26 mouse cellular contexts compared by ENCODE assay signal in genomic region chr11:27412546-27412945, GRCm38 (mm10).
"Had no signal": no experiment of that assay in that cellular context is flagged by ENCODE, and none has a peak within 500 bp of the region (broad histone marks: within the 10 kb centered on the region; RNA-seq: fewer than 3 reads in every experiment).

No protein-coding gene starts in this region.

- H3K4me3 ChIP-seq: gastrocnemius, adult 2 months; heart, embryonic 10.5 days; heart, embryonic 12.5 days; hindbrain, embryonic 13.5 days; hindbrain, embryonic 15.5 days; kidney, embryonic 15.5 days; limb, embryonic 10.5 days; limb, embryonic 12.5 days; liver, embryonic 13.5 days; liver, embryonic 15.5 days had no signal

- H3K36me3 ChIP-seq: heart, embryonic 10.5 days; heart, embryonic 12.5 days; hindbrain, embryonic 13.5 days; hindbrain, embryonic 15.5 days; kidney, embryonic 15.5 days; limb, embryonic 10.5 days; limb, embryonic 12.5 days; liver, embryonic 13.5 days; liver, embryonic 15.5 days had no signal

- H3K9ac ChIP-seq: heart, embryonic 12.5 days; hindbrain, embryonic 13.5 days; hindbrain, embryonic 15.5 days; kidney, embryonic 15.5 days; limb, embryonic 12.5 days; liver, embryonic 13.5 days; liver, embryonic 15.5 days had no signal

- H3K9me3 ChIP-seq: heart, embryonic 10.5 days; heart, embryonic 12.5 days; hindbrain, embryonic 13.5 days; hindbrain, embryonic 15.5 days; kidney, embryonic 15.5 days; limb, embryonic 10.5 days; limb, embryonic 12.5 days; liver, embryonic 13.5 days; liver, embryonic 15.5 days had no signal

- H3K27ac ChIP-seq: gastrocnemius, adult 2 months; heart, embryonic 10.5 days; hindbrain, embryonic 13.5 days; hindbrain, embryonic 15.5 days; hindbrain, postnatal 0 days; kidney, embryonic 15.5 days; kidney, postnatal 0 days; limb, embryonic 10.5 days; limb, embryonic 12.5 days; liver, embryonic 13.5 days; liver, embryonic 15.5 days had no signal

- ATAC-seq: hindbrain, postnatal 0 days; intestine, postnatal 0 days had no signal

- H3K27me3 ChIP-seq: heart, embryonic 12.5 days; hindbrain, embryonic 13.5 days; hindbrain, embryonic 15.5 days; kidney, embryonic 15.5 days; limb, embryonic 12.5 days; liver, embryonic 13.5 days; liver, embryonic 15.5 days had no signal

- DNase-seq: gastrocnemius, adult 2 months; gastrocnemius, postnatal 10 days; gastrocnemius, postnatal 25 days; heart, adult 18-20 months; heart, postnatal 10 days; kidney, adult 18-20 months; kidney, adult 8-10 months; kidney, postnatal 14 days; kidney, postnatal 36 days; layer of hippocampus, adult 9-11 months; layer of hippocampus, postnatal 36 days; liver; liver, embryonic 13.5 days; lung, adult 18-20 months had no signal

- H3K4me2 ChIP-seq: heart, embryonic 12.5 days; hindbrain, embryonic 13.5 days; hindbrain, embryonic 15.5 days; kidney, embryonic 15.5 days; limb, embryonic 12.5 days; liver, embryonic 11.5 days; liver, embryonic 13.5 days; liver, embryonic 15.5 days had no signal

- H3K4me1 ChIP-seq: heart, embryonic 10.5 days; heart, embryonic 12.5 days; hindbrain, embryonic 13.5 days; hindbrain, embryonic 15.5 days; kidney, embryonic 15.5 days; limb, embryonic 10.5 days; limb, embryonic 12.5 days; liver, embryonic 13.5 days; liver, embryonic 15.5 days had no signal
